Mouse (Mus musculus) brain, embryonic 14.5 days (tissue): Measurements from ENCODE around the gene Mprip.

Experiments
- CTCF ChIP-seq: fragments of 200-500 bp; IDR thresholded peaks from 2 replicates; pipeline ENCODE4 v1.5.1; 2012; ENCODE audit warnings: inconsistent platforms, mild to moderate bottlenecking, moderate library complexity, borderline replicate concordance; ENCODE audit not compliant: insufficient read depth, insufficient read length; ENCODE audit errors: extremely low read depth
- POLR2A ChIP-seq: fragments of 200-500 bp; IDR thresholded peaks from 2 replicates; pipeline ENCODE4 v1.6.1; 2012; ENCODE audit warnings: mild to moderate bottlenecking, inconsistent platforms, borderline replicate concordance; ENCODE audit not compliant: poor library complexity, insufficient read depth, insufficient read length, severe bottlenecking; ENCODE audit errors: extremely low read depth

- TF ChIP-seq CTCF (no peak), POLR2A (no peak)
Measured at GRCm38 (mm10) chr11:59645036-59645435, 16.1 kb upstream of the Mprip start.
